Mouse (Mus musculus): ENCODE measurements around the gene Proca1. TPM values are rescaled to one million over a fixed set of nuclear protein-coding genes. Genes with fewer than 3 reads are reported as not detected.

The Proca1 gene
- not detected for total RNA-seq (2023)

DNA sequence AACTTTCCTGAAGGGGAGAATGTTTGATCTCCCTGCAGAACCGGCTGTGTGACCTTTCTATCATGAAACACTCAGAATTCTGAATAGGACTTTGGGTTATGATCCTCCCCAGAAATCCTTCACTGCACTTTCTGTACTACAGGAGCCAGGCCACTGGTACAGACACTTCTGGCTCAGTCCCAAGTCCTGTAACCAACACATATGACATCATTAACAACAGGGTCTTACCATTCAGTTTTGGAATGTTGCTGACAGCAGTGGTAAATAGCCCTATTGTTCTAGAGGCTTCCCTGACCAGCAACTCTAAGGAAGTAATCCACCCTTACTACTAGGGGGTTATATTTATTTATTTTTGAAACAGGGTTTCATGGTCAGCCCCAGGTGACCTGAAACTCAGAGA, at the start of gene Proca1:
Gene Proca1, plus strand, starts transcription at position 280 of the 400 bp plus-strand sequence.

DNA sequence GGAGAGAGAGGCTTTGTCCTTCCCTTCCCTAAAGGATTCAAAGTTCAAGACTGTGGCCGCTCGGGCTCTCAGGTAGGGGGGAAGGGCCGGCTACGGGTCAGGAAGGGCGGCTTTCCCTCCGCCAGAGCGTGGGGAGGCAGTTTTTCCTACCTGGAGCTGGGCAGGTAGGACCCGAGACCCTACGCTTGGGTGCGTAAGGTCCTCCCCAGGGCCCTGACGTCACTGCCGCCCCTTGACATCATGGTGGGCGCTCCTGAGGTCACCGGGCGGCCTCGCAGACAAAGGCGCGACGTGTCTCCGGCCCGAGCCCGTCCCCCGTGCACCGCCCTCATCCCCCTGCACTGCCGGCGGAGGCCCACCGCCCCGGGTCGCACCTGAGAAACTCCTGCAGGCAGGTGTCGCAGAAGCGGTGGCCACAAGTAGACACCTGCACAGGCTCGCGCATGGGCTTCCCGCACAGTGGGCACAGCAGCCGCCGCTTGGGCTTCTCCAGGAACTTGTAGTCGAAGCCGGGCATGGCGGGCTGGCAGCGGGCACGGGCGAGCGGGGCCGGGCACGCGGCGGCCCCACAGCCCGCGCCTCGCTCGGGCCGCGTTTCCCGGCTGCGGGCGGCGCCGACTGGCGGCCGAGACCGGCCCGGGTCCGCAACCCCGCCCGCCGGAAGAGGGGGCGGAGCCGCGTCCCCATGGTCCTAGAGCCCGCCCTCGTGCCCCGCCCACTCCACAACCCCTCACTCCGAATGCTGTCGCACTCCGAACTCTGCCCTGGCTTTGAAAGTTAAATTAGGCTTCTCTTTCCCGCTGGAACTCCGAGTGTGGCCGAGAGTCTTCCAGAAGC, 28.1 kb upstream of the Proca1 start, which contains the start of gene Traf4:
Gene Traf4, minus strand, starts transcription at position 666 of the 837 bp plus-strand sequence.

DNA sequence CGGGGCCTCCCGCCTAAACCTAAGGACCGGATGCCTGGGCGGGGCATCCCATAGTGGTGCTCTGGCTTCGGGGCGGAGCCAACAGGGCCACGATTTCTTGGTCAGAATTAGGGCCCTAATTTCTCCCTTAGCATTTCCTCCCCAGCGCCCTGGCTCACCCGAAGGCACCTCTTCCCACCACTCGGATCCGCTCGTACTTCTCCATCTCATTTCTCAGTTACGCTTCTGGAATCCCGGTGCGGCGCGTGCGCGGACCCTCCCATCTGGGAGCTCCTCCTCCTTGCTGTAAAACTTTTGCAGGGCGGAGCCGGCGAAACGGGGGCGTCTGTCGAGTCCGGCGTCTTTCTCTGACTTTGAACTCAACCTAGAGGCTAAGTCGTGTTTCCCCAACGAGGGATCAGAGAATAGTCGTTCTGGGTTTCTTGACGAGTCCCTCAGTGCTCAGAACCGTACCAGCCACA, 16.8 kb upstream of the Proca1 start, which contains the start of the genes Nek8 and Tlcd1:
Gene Nek8, minus strand, starts transcription at position 274 of the 461 bp plus-strand sequence.
Gene Tlcd1, plus strand, starts transcription at position 310 of the 461 bp plus-strand sequence.

DNA sequence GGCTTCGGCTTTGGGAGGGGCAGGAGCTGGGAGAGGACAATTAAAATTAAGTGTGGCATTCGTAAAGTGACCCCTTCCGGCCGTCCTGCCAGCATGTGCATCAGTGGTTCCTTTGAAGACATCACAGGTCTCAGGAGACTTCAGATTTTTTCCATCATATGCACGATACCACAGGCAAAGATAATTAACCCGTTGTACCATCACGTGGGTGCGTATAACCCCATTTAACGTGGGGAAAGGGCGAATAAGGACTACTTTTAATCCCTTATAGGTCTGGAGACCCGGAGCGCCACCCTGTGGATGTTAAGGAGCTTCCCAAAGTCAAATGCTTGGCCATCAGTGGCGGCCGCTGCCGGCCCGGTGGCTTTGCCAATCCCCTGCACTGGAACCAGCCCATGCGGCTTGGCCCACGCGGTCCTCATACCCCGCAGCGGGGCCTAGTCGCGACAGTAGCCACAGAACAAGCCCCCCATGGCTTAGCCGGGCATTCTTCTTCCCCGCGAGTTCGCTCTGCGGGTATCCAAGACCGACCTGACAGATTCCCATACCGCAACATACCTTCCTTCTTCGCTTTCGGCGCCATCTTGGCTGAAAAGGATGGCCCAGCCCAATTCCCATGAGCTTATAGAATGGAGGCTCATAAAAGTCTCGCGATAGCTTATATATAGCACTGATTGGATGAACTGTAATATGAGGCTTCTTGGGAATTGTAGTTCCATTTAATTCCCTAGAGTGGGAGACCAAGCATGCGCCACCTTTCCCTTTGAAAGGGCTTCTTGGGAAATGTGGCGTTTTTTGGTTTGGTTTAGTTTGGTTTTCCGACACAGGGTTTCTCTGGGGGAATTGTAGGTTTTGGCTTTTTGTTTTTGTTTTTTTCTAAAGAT, 10.0 kb upstream of the Proca1 start, which contains the start of gene Rpl23a:
Gene Rpl23a, minus strand, starts transcription at position 624 of the 884 bp plus-strand sequence.

DNA sequence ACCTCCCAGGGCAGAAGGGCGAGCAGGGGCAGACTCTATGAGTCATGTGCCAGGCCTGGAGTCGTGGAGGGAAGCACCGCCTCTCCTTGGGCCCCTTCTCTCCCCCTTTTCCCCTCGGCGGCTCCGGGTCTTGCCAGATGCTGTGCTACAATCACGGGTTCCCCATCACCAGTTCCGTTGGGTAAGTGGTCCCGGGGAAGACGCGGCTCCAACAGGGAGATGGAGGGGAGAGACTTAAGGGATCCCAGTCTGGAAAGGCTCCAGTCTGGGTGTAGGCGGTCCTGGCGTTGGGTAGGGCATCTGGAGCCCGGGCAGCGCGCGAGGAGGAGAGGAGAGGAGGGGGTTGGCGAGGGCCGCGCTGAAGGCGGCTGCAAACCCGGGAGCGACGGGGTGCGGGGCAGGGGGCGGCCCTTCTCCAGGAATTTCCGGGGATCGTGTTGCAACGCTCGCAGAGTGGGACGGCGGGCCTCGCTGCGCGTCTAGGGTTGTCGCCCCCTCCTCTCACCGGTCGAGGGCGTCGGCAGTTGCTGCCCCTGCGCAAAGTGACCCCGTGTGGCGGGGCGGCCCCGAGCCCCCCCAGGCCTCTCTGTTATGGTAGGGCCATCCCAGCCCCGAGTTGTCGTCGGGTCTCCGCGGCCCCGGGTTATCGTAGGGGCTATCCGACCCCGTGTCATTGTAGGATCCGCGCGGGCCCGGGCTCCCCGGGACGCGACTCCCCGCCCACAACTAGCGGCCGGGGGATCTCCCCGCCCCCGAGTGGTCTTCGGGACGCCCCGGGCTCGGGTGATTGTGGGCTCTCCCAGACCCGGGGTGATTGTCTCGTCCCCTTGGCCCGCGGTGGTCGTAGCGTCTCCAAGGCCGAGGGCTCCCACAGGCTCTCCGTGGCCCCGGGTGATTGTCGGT, 4.6 kb upstream of the Proca1 start, which contains the start of gene Rab34:
Gene Rab34, plus strand, starts transcription at position 100 of the 903 bp plus-strand sequence.

DNA sequence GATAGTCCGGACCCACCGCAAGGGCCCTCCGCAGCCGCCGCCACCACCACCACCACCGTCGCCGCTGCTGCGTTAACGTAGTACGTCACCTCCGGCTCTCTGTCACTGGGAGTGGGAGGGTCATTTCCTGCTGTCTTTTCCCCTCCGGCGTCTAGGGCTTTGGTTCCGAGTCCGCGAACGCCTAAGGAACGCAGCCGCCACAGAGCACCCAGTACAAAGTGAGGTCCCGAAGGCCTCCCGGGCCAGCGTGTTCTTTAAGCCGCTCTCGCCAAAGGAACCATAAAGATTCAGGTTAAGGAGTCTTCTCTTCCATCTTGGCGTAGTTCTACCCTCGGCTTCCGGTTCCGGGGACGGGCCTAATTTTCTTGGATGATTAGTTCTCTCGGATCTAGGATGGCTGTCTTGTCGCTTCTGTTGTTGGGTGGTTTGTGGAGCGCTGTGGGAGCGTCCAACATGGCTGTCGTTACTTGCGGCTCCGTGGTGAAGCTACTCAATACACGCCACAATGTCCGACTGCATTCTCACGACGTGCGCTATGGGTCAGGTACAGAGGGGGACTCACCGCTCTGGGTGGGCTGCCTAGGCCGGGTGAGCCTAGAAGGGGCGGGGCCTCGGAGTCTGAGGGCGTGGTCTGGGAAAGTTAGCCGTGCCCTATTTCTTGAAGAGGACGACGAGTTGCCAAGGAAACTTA, 52.6 kb downstream of the Proca1 start, which contains the start of the genes Sdf2 and Supt6:
Gene Sdf2, plus strand, starts transcription at position 120 of the 691 bp plus-strand sequence.
Gene Supt6, minus strand, starts transcription at position 361 of the 691 bp plus-strand sequence.

Other genes starting within 250 kb of the Proca1 start
- gene Phf12, start 210.6 kb upstream of the Proca1 start, total RNA-seq (2023): 133 TPM
- 6.0 TPM for gene Dhrs13, start 161.1 kb upstream of the Proca1 start, total RNA-seq (2023)
- 30.3 TPM for gene Flot2, start 155.5 kb upstream of the Proca1 start, total RNA-seq (2023)
- 27.6 TPM for gene Eral1, start 113.0 kb upstream of the Proca1 start, total RNA-seq (2023)
- gene Fam222b, start 98.7 kb upstream of the Proca1 start, total RNA-seq (2023): 21.7 TPM
- gene Traf4, start 27.8 kb upstream of the Proca1 start, total RNA-seq (2023): 38.9 TPM
- 9.1 TPM for gene Nek8, start 16.7 kb upstream of the Proca1 start, total RNA-seq (2023)
- 8.9 TPM for gene Tlcd1, start 16.7 kb upstream of the Proca1 start, total RNA-seq (2023)
- gene Rpl23a, start 9.8 kb upstream of the Proca1 start, total RNA-seq (2023): 3,317 TPM
- 0.35 TPM for gene Rab34, start 5.0 kb upstream of the Proca1 start, total RNA-seq (2023)
- gene Sdf2, start 52.4 kb downstream of the Proca1 start, total RNA-seq (2023): 41.2 TPM
- gene Supt6, start 52.6 kb downstream of the Proca1 start, total RNA-seq (2023): 80.8 TPM
- 107 TPM for gene 2610507B11Rik, start 68.4 kb downstream of the Proca1 start, total RNA-seq (2023)
- gene BC030499, start 97.4 kb downstream of the Proca1 start, total RNA-seq (2023): 1.7 TPM
- gene Spag5, start 108.1 kb downstream of the Proca1 start, total RNA-seq (2023): 1.7 TPM
- 38.4 TPM for gene Aldoc, start 129.6 kb downstream of the Proca1 start, total RNA-seq (2023)
- 49.7 TPM for gene Pigs, start 135.0 kb downstream of the Proca1 start, total RNA-seq (2023)
- gene Unc119, start 150.1 kb downstream of the Proca1 start, total RNA-seq (2023): 15.1 TPM
- not detected for gene Foxn1, start 193.2 kb downstream of the Proca1 start, total RNA-seq (2023)
- not detected for gene Slc13a2, start 228.8 kb downstream of the Proca1 start, total RNA-seq (2023)